Mouse (Mus musculus) heart, postnatal 0 days (tissue): ENCODE results near the gene Rere. TPM values are rescaled to one million over a fixed set of nuclear protein-coding genes. Genes with fewer than 3 reads are reported as not detected.

Experiments
- ATAC-seq: fragments of 200-750 bp; cut with Nextera tagmentation; 2 replicates; pipeline ENCODE4 v1.8.0; 2017; ENCODE audit warnings: low read depth, moderate number of reproducible peaks, moderate library complexity; ENCODE audit not compliant: insufficient read depth
- DNase-seq: peaks from one replicate; pipeline ENCODE4 v3.0.0-alpha.2; 2016; ENCODE audit warnings: low spot score
- H3K27ac ChIP-seq: fragments of 300-500 bp; sonication (generic); 2 replicates; pipeline ENCODE4 v1.5.1; 2014; ENCODE audit warnings: low read depth, mild to moderate bottlenecking
- H3K27me3 ChIP-seq: fragments of 300-500 bp; sonication (generic); 2 replicates; pipeline ENCODE4 v1.6.1; 2014; ENCODE audit warnings: low read length, mixed read lengths; ENCODE audit not compliant: control insufficient read depth, insufficient read depth
- H3K36me3 ChIP-seq: fragments of 300-500 bp; sonication (generic); replicated peaks from 2 replicates; pipeline ENCODE4 v1.6.1; 2014; ENCODE audit warnings: low read length, mixed read lengths; ENCODE audit not compliant: control insufficient read depth, insufficient read depth
- H3K4me1 ChIP-seq: fragments of 300-500 bp; sonication (generic); 2 replicates; pipeline ENCODE4 v1.6.1; 2014; ENCODE audit warnings: antibody characterized with exemption; ENCODE audit not compliant: control insufficient read depth, insufficient read depth
- H3K4me2 ChIP-seq: fragments of 300-500 bp; sonication (generic); 2 replicates; pipeline ENCODE4 v1.6.1; 2014; ENCODE audit warnings: low read depth, mild to moderate bottlenecking, low read length, moderate library complexity
- H3K4me3 ChIP-seq: fragments of 300-500 bp; sonication (generic); 2 replicates; pipeline ENCODE4 v1.5.1; 2014; ENCODE audit warnings: low read depth, low read length
- H3K9ac ChIP-seq: fragments of 300-500 bp; sonication (generic); replicated peaks from 2 replicates; pipeline ENCODE4 v1.6.1; 2014; ENCODE audit warnings: low read depth, low read length, mixed read lengths
- H3K9me3 ChIP-seq: fragments of 300-500 bp; sonication (generic); replicated peaks from 2 replicates; pipeline ENCODE4 v1.6.1; 2016; ENCODE audit warnings: low read length; ENCODE audit not compliant: control insufficient read depth
- CTCF ChIP-seq: IDR thresholded peaks from 2 replicates; pipeline ENCODE4 v1.5.1; 2016; ENCODE audit warnings: antibody characterized with exemption, control low read depth, low read depth
- EP300 ChIP-seq: IDR thresholded peaks from 2 replicates; pipeline ENCODE4 v1.6.1; 2016; ENCODE audit warnings: antibody characterized with exemption, low read depth
- WGBS: fragments of 180-500 bp; shearing (Covaris S2); extraction: QIAGEN DNeasy Blood & Tissue Kit; methylation state at CpG from one replicate; pipeline ENCODE4 v1.1.7; 2014; 5-methylcytosine and 5-hydroxymethylcytosine counted together
- polyA plus RNA-seq: library from polyadenylated mRNA; unstranded; fragments of >200 nt; fragmentation: Nextera tagmentation; extraction: Ambion mirVana; gene quantifications from 2 replicates; pipeline ENCODE4 v1.2.1, GENCODE M21; 2015
- total RNA-seq: library from RNA; depleted of rRNA; stranded (reverse); fragments of >200 nt; gene quantifications from 2 replicates; pipeline ENCODE4 v1.2.3, GENCODE M21; 2014; ENCODE audit warnings: low replicate concordance

Gene Rere
- total and polyA plus RNA-seq, 2 experiments from 2014 or later: 14.6 to 17.9 TPM

GRCm38 (mm10) chr4:150372631-150373041 is 91.2 kb downstream of the Rere start:
- Histone ChIP-seq H3K4me2 (peak overlapping the region; percentile 96), H3K9me3 (no peaks in the 10 kb centered on the region), H3K4me3 (peak overlapping the region; percentile 59), H3K9ac (no peak overlapping the region), H3K36me3 (no peaks in the 10 kb centered on the region), H3K27me3 (no peaks in the 10 kb centered on the region), H3K27ac (peak overlapping the region; percentile 71), H3K4me1 (peaks cover 39% of the 10 kb centered on the region)
- DNase-seq (no peak), ATAC-seq (no peak)
- WGBS: 16% methylated on average over 3 of the region's 3 CpGs
- TF ChIP-seq CTCF: no peak
- no peak for TF ChIP-seq EP300

- no peak for DNase-seq
- no peak for ATAC-seq
- no peaks in the 10 kb centered on the region for H3K9me3 ChIP-seq
- WGBS: 3% methylated on average over 15 of the region's 15 CpGs
- H3K27me3 ChIP-seq: no peaks in the 10 kb centered on the region
- H3K4me1 ChIP-seq: peaks cover 44% of the 10 kb centered on the region
- H3K36me3 ChIP-seq: no peaks in the 10 kb centered on the region
- H3K9ac ChIP-seq: peak overlapping the region; percentile 41
- no peak for TF ChIP-seq CTCF
- no peak for TF ChIP-seq EP300
- peak overlapping the region; percentile 71 for H3K27ac ChIP-seq
- H3K4me3 ChIP-seq: peak overlapping the region; percentile 59
- H3K4me2 ChIP-seq: peak overlapping the region; percentile 96
Measured at GRCm38 (mm10) chr4:150373111-150374109, 92.0 kb downstream of the Rere start.

- Histone ChIP-seq H3K4me2 (no peak overlapping the region), H3K27ac (0 out of 2 replicates have a peak overlapping the region, but pooled peaks have one; percentile 26), H3K4me1 (peaks cover 58% of the 10 kb centered on the region), H3K9ac (no peak overlapping the region), H3K4me3 (no peak overlapping the region), H3K27me3 (no peaks in the 10 kb centered on the region), H3K9me3 (no peaks in the 10 kb centered on the region), H3K36me3 (no peaks in the 10 kb centered on the region)
- TF ChIP-seq EP300 (no peak), CTCF (no peak)
- ATAC-seq (no peak), DNase-seq (no peak)
- 32% methylated on average over 9 of the region's 9 CpGs for WGBS
Measured at GRCm38 (mm10) chr4:150374651-150375447, 93.4 kb downstream of the Rere start.

GRCm38 (mm10) chr4:150375448-150375935 is 94.0 kb downstream of the Rere start:
- no peak for TF ChIP-seq EP300
- no peak for TF ChIP-seq CTCF
- DNase-seq (no peak), ATAC-seq (no peak)
- no peak overlapping the region for H3K4me3 ChIP-seq
- H3K9me3 ChIP-seq: no peaks in the 10 kb centered on the region
- 72% methylated on average over 1 of the region's 1 CpGs for WGBS
- H3K4me1 ChIP-seq: peaks cover 61% of the 10 kb centered on the region
- H3K9ac ChIP-seq: no peak overlapping the region
- H3K36me3 ChIP-seq: no peaks in the 10 kb centered on the region
- no peaks in the 10 kb centered on the region for H3K27me3 ChIP-seq
- H3K4me2 ChIP-seq: no peak overlapping the region
- H3K27ac ChIP-seq: no peak overlapping the region

GRCm38 (mm10) chr4:150379313-150379712 is 97.9 kb downstream of the Rere start:
- no peak overlapping the region for H3K4me2 ChIP-seq
- ATAC-seq: no peak
- no peak overlapping the region for H3K9ac ChIP-seq
- no peak for DNase-seq
- no peak overlapping the region for H3K27ac ChIP-seq
- H3K27me3 ChIP-seq: no peaks in the 10 kb centered on the region
- no peaks in the 10 kb centered on the region for H3K9me3 ChIP-seq
- no peak for TF ChIP-seq CTCF
- no peak for TF ChIP-seq EP300
- H3K4me3 ChIP-seq: no peak overlapping the region
- no peaks in the 10 kb centered on the region for H3K36me3 ChIP-seq
- H3K4me1 ChIP-seq: peaks cover 43% of the 10 kb centered on the region
- 76% methylated on average over 6 of the region's 6 CpGs for WGBS
